Mouse (Mus musculus) lung, adult 2 months (tissue): ENCODE data around the gene Lysmd2. TPM values are rescaled to one million over a fixed set of nuclear protein-coding genes. Genes with fewer than 3 reads are reported as not detected.
A peak's percentile ranks its signal among the peaks of the same experiment; 100 is the strongest.
"Not testable (repeated sequence)": the region's sequence is repeated elsewhere in the genome, so short reads cannot be mapped to it uniquely, and the experiment has no call there.

Experiments
- DNase-seq: peaks from one replicate; pipeline ENCODE4 v3.0.0; 2022
- H3K4me1 ChIP-seq: fragments of 200-500 bp; 2 replicates; pipeline ENCODE4 v1.6.1; 2011; ENCODE audit warnings: low read length; ENCODE audit not compliant: control insufficient read depth, insufficient read depth
- H3K4me3 ChIP-seq: fragments of 200-500 bp; replicated peaks from 2 replicates; pipeline ENCODE3; 2011; ENCODE audit warnings: low read depth, mild to moderate bottlenecking, control low read depth, low read length; ENCODE audit errors: extremely low read depth
- CTCF ChIP-seq: fragments of 200-500 bp; IDR thresholded peaks from 2 replicates; pipeline ENCODE4 v1.5.1; 2011; ENCODE audit warnings: mild to moderate bottlenecking, low read length, control low read depth; ENCODE audit not compliant: insufficient read depth
- POLR2A ChIP-seq: fragments of 200-500 bp; IDR thresholded peaks from 2 replicates; pipeline ENCODE4 v1.6.1; 2011; ENCODE audit warnings: low read depth, mild to moderate bottlenecking, control low read depth, low read length, borderline replicate concordance; ENCODE audit errors: extremely low read depth
- WGBS: fragments of 180-500 bp; shearing (Covaris S2); methylation state at CpG from one replicate; pipeline ENCODE4 v1.1.7; 2018; 5-methylcytosine and 5-hydroxymethylcytosine counted together
- polyA plus RNA-seq: library from polyadenylated mRNA; depleted of rRNA; stranded (reverse); fragments of >200 nt; gene quantifications from 2 replicates; pipeline ENCODE4 v1.2.3, GENCODE M21; 2012

Lysmd2 gene
- polyA plus RNA-seq, 1 experiment = 60.6 TPM

- peaks cover 10% of the 10 kb centered on the region for H3K4me1 ChIP-seq
- TF ChIP-seq CTCF (no peak), POLR2A (no peak)
- no peak for DNase-seq
- H3K4me3 ChIP-seq = no peak overlapping the region
- 49% methylated on average over 7 of the region's 7 CpGs for WGBS
These were observed 25.2 kb upstream of the Lysmd2 start for GRCm38 (mm10) chr9:75600166-75600934.

GRCm38 (mm10) chr9:75601510-75601909 lies 24.0 kb upstream of the Lysmd2 start:
- 18% methylated on average over 12 of the region's 12 CpGs for WGBS
- H3K4me1 ChIP-seq = peaks cover 10% of the 10 kb centered on the region
- no peak overlapping the region for H3K4me3 ChIP-seq
- DNase-seq = no peak
- TF ChIP-seq POLR2A (no peak), CTCF (no peak)

GRCm38 (mm10) chr9:75607496-75607895 lies 18.0 kb upstream of the Lysmd2 start:
- no peak for DNase-seq
- WGBS = 90% methylated on average over 4 of the region's 4 CpGs
- TF ChIP-seq POLR2A = no peak
- TF ChIP-seq CTCF = no peak
- H3K4me1 ChIP-seq = no peaks in the 10 kb centered on the region
- no peak overlapping the region for H3K4me3 ChIP-seq

- no peaks in the 10 kb centered on the region for H3K4me1 ChIP-seq
- H3K4me3 ChIP-seq = no peak overlapping the region
- no peak for DNase-seq
- WGBS = 42% methylated on average over 1 of the region's 1 CpGs
- no peak for TF ChIP-seq CTCF
- no peak for TF ChIP-seq POLR2A
These were observed 16.0 kb upstream of the Lysmd2 start for GRCm38 (mm10) chr9:75609505-75609904.

- DNase-seq = no peak
- WGBS = 35% methylated on average over 16 of the region's 16 CpGs
- Histone ChIP-seq H3K4me1 (no peaks in the 10 kb centered on the region), H3K4me3 (no peak overlapping the region)
- TF ChIP-seq CTCF (no peak), POLR2A (no peak)
These were observed 15.6 kb upstream of the Lysmd2 start for GRCm38 (mm10) chr9:75609965-75610364.

GRCm38 (mm10) chr9:75610571-75611493 lies 14.7 kb upstream of the Lysmd2 start, which contains the start of gene Tmod2:
Gene Tmod2 (minus strand): TSS chr9:75611325.
- Histone ChIP-seq H3K4me3 (peak within 1 kb of the TSS; percentile 95), H3K4me1 (no peaks in the 10 kb centered on the region)
- no peak for DNase-seq
- under 1% methylated on average over 74 of the region's 74 CpGs for WGBS
- TF ChIP-seq CTCF (no peak), POLR2A (peak; percentile 52; the same call in 1 of the 2 replicates)

GRCm38 (mm10) chr9:75616560-75616959 lies 9.0 kb upstream of the Lysmd2 start:
- DNase-seq = no peak
- Histone ChIP-seq H3K4me1 (no peaks in the 10 kb centered on the region), H3K4me3 (no peak overlapping the region)
- TF ChIP-seq POLR2A (no peak), CTCF (no peak)
- 60% methylated on average over 3 of the region's 3 CpGs for WGBS

GRCm38 (mm10) chr9:75618836-75619400 lies 6.6 kb upstream of the Lysmd2 start:
- TF ChIP-seq POLR2A = no peak
- Histone ChIP-seq H3K4me3 (no peak overlapping the region), H3K4me1 (peaks cover 2% of the 10 kb centered on the region; the same call in 1 of the 2 replicates)
- WGBS = 86% methylated on average over 6 of the region's 6 CpGs
- no peak for DNase-seq

GRCm38 (mm10) chr9:75619761-75620160 lies 5.8 kb upstream of the Lysmd2 start:
- not testable (repeated sequence) for DNase-seq, H3K4me1 ChIP-seq, H3K4me3 ChIP-seq
- WGBS = 95% methylated on average over 2 of the region's 2 CpGs
